Mouse (Mus musculus) lung, postnatal 10 days (tissue): ENCODE results near the gene Trmt6.

ENCODE experiments used
- DNase-seq: peaks from one replicate; pipeline ENCODE4 v3.0.0; 2021

Trmt6 gene

GRCm38 (mm10) chr2:132815608-132816314, at the start of gene Trmt6, which contains the start of gene Mcm8:
Gene Trmt6, minus strand, starts transcription at chr2:132816055.
Gene Mcm8, plus strand, starts transcription at chr2:132816141.
- peak; percentile 95 for DNase-seq

DNA sequence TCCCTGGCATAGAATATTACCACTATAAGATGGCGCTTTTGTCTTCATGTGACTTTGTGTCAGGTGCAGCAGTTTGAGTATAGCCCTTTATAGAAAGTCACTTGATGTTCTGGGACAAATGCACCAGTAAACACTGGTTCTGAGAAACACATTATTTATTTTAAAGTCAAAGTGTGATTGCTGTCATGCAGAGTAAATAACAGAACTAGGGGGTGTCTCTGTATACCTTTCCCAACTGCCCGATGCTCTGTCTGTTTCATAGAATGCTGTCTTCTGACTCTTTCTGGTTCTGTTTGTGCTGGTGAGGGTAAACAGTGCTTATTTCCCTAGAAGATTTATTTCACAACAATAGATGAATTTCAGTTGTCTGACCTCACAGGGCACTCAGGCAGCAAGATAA, 47.5 kb upstream of the Trmt6 start:
- DNase-seq: no peak

DNA sequence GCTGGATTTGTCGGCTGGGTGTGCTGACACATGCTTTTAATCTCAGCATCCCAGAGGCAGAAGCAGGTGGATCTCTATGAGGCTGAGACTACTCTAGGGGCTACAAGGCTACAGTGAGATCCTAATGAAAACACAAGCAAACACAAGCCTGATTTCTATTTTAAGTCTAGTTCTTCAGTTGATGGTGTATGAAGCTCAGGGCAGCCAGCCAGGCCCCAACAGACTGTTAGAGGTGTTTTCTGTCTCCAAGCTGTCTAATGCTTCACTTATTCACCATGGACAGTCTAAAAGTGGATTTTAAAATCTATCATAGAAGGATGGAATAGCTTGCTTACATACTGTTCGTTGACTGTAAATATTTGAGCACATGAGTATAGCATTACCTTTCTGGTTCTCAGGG, 45.6 kb upstream of the Trmt6 start:
- no peak for DNase-seq

- DNase-seq: no peak
These were observed 44.6 kb upstream of the Trmt6 start for GRCm38 (mm10) chr2:132860435-132860834.

DNA sequence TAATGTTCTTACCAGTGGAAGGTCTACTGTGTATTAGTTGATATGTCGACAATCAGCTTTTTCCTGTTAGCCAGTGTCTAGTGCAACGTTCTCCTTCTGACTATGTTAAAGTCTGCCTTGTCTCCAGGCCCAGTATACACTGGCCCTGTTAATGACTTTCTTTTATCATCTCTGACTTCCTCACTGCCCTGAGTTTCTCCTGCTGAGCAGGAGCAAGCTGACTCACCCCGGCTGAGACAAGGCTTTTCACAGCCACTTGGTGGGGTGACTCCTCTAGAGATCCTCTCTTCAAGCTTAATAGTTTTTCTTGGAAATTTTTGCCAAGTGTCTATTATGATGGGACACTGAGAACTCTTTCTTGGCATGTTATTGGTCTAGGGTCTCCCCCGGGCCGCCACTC, 40.5 kb upstream of the Trmt6 start:
- no peak for DNase-seq

- no peak for DNase-seq
These were observed 37.2 kb upstream of the Trmt6 start for GRCm38 (mm10) chr2:132853051-132853450.

GRCm38 (mm10) chr2:132849141-132849540, 33.3 kb upstream of the Trmt6 start:
- no peak for DNase-seq

DNA sequence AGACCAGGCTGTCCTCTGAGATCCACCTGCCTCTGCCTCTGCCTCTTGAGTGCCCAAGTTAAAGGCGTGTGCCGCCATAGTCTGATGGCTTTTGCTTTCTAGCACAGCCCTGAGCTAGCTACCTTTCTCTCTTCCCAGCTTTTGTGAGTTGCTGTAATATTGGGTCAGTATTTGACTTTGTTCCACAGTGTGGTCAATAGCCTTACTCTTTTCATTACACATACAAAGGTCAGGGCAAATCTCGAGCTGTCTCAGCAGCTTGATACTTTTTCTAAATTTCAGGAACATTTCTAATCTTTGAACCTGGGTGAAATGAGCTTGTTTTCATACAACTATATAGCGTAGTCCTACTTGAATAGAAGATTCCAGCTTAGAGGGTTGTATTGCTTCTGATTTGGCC, 32.5 kb upstream of the Trmt6 start:
- DNase-seq: no peak

- DNase-seq: no peak
These were observed 31.7 kb upstream of the Trmt6 start for GRCm38 (mm10) chr2:132847581-132847980.

GRCm38 (mm10) chr2:132846407-132847358, 30.8 kb upstream of the Trmt6 start, which contains the start of gene Crls1:
Gene Crls1, plus strand, starts transcription at chr2:132846666.
- DNase-seq: peak; percentile 97

DNA sequence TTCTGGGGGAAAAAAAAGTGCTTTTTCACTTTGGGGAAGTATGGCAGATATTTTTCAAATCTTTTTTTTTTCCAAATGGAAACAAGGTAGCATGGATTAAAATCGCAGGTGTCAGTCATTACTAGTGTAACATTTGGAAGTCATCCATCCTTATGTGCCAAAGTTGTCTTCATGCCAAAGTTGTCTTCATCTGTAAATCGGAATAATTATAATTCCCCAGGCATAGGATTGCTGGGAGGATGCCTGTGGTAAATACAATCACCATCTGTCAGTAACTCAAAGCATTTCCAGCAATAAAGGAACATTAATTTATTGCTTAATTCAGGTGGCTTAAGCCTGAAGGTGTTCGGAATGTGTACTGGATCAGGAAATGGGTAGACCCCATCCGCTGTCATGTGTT, 25.2 kb upstream of the Trmt6 start:
- no peak for DNase-seq

GRCm38 (mm10) chr2:132802976-132803375, 12.9 kb downstream of the Trmt6 start:
- DNase-seq: no peak

- DNase-seq: no peak
These were observed 21.7 kb downstream of the Trmt6 start for GRCm38 (mm10) chr2:132794204-132794586.

GRCm38 (mm10) chr2:132793441-132794203, 22.2 kb downstream of the Trmt6 start:
- DNase-seq: no peak

DNA sequence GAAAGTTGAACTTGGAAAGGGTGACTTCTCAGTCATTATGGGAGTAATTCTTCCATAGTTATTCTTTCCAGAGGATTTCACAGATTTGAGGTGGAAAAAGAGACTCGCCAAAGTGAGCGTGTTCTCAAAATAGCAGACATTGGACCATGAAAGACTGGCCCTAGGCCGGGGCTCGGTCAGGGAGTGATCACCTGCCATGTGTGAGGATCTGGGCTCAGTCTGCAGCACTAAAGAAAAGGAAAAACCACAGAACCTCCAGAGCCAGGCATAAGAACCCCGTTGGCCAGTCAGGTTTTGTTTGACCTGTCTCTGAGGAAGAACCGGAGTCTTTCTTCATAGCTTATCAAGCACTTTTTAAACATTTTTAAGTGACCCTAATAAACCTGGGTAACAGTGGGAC, 31.8 kb downstream of the Trmt6 start:
- no peak for DNase-seq

DNA sequence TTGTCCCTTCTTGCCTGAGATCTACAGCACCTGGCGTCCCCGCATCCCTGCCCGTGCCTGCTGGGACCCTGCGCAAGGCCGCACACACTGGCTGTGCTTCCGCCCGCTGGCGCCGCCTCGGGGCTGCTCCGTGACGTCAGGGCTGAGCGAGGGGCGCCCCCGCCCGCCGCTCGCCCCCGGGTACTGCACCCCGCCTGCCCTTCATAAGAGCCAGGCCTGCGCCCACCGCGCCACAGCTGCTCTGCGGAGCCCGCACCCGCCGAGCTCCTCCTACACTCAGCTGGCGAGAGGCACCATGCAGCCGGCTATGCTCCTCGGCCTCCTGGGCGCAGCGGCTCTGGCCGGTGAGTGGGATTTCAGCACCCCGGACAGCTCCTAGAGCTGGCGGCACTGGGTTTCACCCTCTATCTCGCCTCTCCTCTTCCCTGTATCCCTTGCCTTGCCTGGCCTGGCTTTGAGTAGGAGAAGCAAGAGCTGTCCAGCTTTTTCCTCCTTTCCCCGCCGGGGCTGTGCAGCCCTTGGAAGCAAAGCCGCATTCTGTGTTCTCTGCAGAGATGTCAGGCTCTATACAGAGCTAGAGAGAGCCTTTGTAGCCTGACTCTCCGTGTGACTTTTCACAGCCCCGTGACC, 34.3 kb downstream of the Trmt6 start:
- peak; percentile 94 for DNase-seq

DNA sequence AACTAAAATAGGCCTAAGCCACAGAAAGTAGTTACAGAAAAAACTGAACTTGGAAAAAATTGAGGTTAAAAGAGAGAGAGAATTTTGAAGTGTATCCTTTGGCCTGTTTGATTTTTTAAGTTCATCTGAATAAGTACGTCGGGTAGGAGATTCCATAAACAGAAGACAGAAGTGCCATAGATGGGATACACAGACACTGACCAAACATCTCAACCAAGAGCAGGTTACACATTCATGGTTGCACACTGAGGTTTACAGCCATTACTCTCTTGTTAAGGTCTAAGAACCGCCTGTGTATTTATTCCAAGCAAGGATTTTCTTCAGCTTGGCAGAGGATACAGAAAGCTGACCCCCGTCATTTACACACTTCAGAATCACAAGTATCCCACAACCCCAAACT, 34.9 kb downstream of the Trmt6 start, which contains the start of gene Chgb:
Chgb (plus strand) TSS at position 301 of the 400 bp plus-strand sequence.
- DNase-seq: no peak

GRCm38 (mm10) chr2:132770822-132771221, 45.0 kb downstream of the Trmt6 start:
- no peak for DNase-seq

- no peak for DNase-seq
These were observed 57.9 kb downstream of the Trmt6 start for GRCm38 (mm10) chr2:132757911-132758310.
